Mouse (Mus musculus): ENCODE measurements around the gene Slc2a4.

DNA sequence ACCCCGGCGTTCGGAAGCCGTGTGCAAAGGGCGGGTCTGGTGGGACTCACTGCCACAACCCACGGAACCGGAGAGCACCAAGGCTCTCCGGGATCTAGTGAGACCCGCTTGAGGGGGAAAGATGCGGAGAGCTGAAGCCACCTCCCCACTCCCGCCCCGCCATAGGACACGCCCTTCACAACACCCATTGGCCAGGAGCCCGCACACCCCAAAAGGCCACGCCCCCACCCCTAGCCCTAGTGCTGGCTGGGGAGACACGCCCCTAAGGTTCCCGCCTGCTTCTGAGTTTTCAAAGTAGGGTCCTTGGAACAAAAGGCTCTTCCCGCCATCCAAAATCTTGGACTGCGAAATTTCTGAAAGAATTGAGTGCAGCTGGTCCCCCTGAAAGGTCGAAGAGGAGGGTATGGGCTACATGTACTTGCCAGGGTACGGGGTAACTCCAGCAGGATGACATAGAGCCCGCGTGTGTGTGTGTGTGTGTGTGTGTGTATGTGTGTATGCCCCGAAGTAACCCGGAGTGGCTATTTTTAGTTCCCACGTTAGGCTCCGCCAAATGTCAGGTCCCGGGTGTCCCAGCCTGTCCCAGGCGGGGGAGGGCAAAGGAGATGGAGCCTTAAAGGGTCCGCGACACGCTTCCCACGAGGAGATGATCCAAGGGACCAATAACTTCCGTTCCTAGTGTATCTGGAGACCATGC is at the start of gene Slc2a4:
- TF ChIP-seq POLR2A (IDR thresholded peaks at IDR 0.05; ENCODE audit: low read depth, low read length) = peak; percentile 52; the same call in 1 of the 2 replicates
- TF ChIP-seq CTCF (IDR thresholded peaks at IDR 0.05; ENCODE audit: borderline replicate concordance, insufficient read depth, low read length) = no peak

All from embryonic fibroblast, embryonic 13.5 days (primary cell).